Mouse (Mus musculus): ENCODE measurements at regions not wholly inside any gene's neighbourhood (a gene's known extent, or its start where the extent isn't known, plus 50 kb on each side); places are given as distances from the start of the nearest gene placed in this dataset.

- no peak for ATAC-seq (replicated peaks; ENCODE audit: poor library complexity, severe bottlenecking)
These were observed 176.1 kb downstream of the Rab11fip4 start for GRCm38 (mm10) chr11:79767111-79767510.

GRCm38 (mm10) chr11:79766036-79766435 lies 175.0 kb downstream of the Rab11fip4 start:
- no peak for ATAC-seq (replicated peaks; ENCODE audit: poor library complexity, severe bottlenecking)

- no peak for ATAC-seq (replicated peaks; ENCODE audit: poor library complexity, severe bottlenecking)
These were observed 174.4 kb downstream of the Rab11fip4 start for GRCm38 (mm10) chr11:79765396-79765795.

- ATAC-seq (replicated peaks; ENCODE audit: poor library complexity, severe bottlenecking): no peak
These were observed 173.0 kb downstream of the Rab11fip4 start for GRCm38 (mm10) chr11:79764026-79764425.

GRCm38 (mm10) chr11:79762654-79763053 lies 171.6 kb downstream of the Rab11fip4 start:
- ATAC-seq (replicated peaks; ENCODE audit: poor library complexity, severe bottlenecking): no peak

- ATAC-seq (replicated peaks; ENCODE audit: poor library complexity, severe bottlenecking): no peak
These were observed 171.0 kb downstream of the Rab11fip4 start for GRCm38 (mm10) chr11:79762027-79762426.

- no peak for ATAC-seq (replicated peaks; ENCODE audit: poor library complexity, severe bottlenecking)
These were observed 169.5 kb downstream of the Rab11fip4 start for GRCm38 (mm10) chr11:79760533-79760932.

- ATAC-seq (replicated peaks; ENCODE audit: poor library complexity, severe bottlenecking): no peak
These were observed 167.3 kb downstream of the Rab11fip4 start for GRCm38 (mm10) chr11:79758281-79758680.

- ATAC-seq (replicated peaks; ENCODE audit: poor library complexity, severe bottlenecking): no peak
These were observed 166.6 kb downstream of the Rab11fip4 start for GRCm38 (mm10) chr11:79757513-79758071.

- ATAC-seq (replicated peaks; ENCODE audit: poor library complexity, severe bottlenecking): no peak
These were observed 165.4 kb downstream of the Rab11fip4 start for GRCm38 (mm10) chr11:79756305-79756846.

- ATAC-seq (replicated peaks; ENCODE audit: poor library complexity, severe bottlenecking): no peak
These were observed 162.5 kb downstream of the Rab11fip4 start for GRCm38 (mm10) chr11:79753491-79753890.

- ATAC-seq (replicated peaks; ENCODE audit: poor library complexity, severe bottlenecking): no peak
These were observed 161.9 kb downstream of the Rab11fip4 start for GRCm38 (mm10) chr11:79752717-79753480.

- ATAC-seq (replicated peaks; ENCODE audit: poor library complexity, severe bottlenecking): no peak
These were observed 161.0 kb downstream of the Rab11fip4 start for GRCm38 (mm10) chr11:79751751-79752716.

GRCm38 (mm10) chr11:79750943-79751342 lies 159.9 kb downstream of the Rab11fip4 start:
- no peak for ATAC-seq (replicated peaks; ENCODE audit: poor library complexity, severe bottlenecking)

- ATAC-seq (replicated peaks; ENCODE audit: poor library complexity, severe bottlenecking): no peak
These were observed 158.9 kb downstream of the Rab11fip4 start for GRCm38 (mm10) chr11:79749755-79750434.

GRCm38 (mm10) chr11:79749141-79749540 lies 158.1 kb downstream of the Rab11fip4 start:
- no peak for ATAC-seq (replicated peaks; ENCODE audit: poor library complexity, severe bottlenecking)

- no peak for ATAC-seq (replicated peaks; ENCODE audit: poor library complexity, severe bottlenecking)
These were observed 157.7 kb downstream of the Rab11fip4 start for GRCm38 (mm10) chr11:79748606-79749125.

GRCm38 (mm10) chr11:79747801-79748200 lies 156.8 kb downstream of the Rab11fip4 start:
- no peak for ATAC-seq (replicated peaks; ENCODE audit: poor library complexity, severe bottlenecking)

All from granulocyte monocyte progenitor cell, adult 5-6 weeks (primary cell).